Mouse (Mus musculus) limb, embryonic 14.5 days (tissue): ENCODE data around the gene 2010111I01Rik. TPM values are rescaled to one million over a fixed set of nuclear protein-coding genes. Genes with fewer than 3 reads are reported as not detected.

Source experiments
- ATAC-seq: fragments of 200-750 bp; cut with Nextera tagmentation; 2 replicates; pipeline ENCODE4 v1.8.0; 2017; ENCODE audit warnings: low read depth, moderate number of reproducible peaks, moderate TSS enrichment; ENCODE audit not compliant: low FRiP score
- DNase-seq: peaks from one replicate; pipeline ENCODE4 v3.0.0-alpha.2; 2015; ENCODE audit warnings: low spot score
- H3K27ac ChIP-seq: fragments of 300-500 bp; sonication (generic); replicated peaks from 2 replicates; pipeline ENCODE4 v1.5.1; 2014; ENCODE audit warnings: low read depth, mild to moderate bottlenecking, low read length, moderate library complexity, mixed read lengths
- H3K27me3 ChIP-seq: fragments of 300-500 bp; sonication (generic); 2 replicates; pipeline ENCODE4 v1.6.1; 2014; ENCODE audit warnings: low read length, mixed read lengths; ENCODE audit not compliant: control insufficient read depth, insufficient read depth
- H3K36me3 ChIP-seq: fragments of 300-500 bp; sonication (generic); 2 replicates; pipeline ENCODE4 v1.6.1; 2014; ENCODE audit warnings: mild to moderate bottlenecking, low read length, moderate library complexity, mixed read lengths; ENCODE audit not compliant: control insufficient read depth, insufficient read depth
- H3K4me1 ChIP-seq: fragments of 300-500 bp; sonication (generic); 2 replicates; pipeline ENCODE4 v1.6.1; 2014; ENCODE audit warnings: antibody characterized with exemption, low read length, mixed read lengths; ENCODE audit not compliant: control insufficient read depth, insufficient read depth
- H3K4me2 ChIP-seq: fragments of 300-500 bp; sonication (generic); replicated peaks from 2 replicates; pipeline ENCODE4 v1.6.1; 2014; ENCODE audit warnings: low read depth, mild to moderate bottlenecking, low read length, moderate library complexity; ENCODE audit not compliant: severe bottlenecking
- H3K4me3 ChIP-seq: fragments of 300-500 bp; sonication (generic); replicated peaks from 2 replicates; pipeline ENCODE4 v1.5.1; 2014; ENCODE audit warnings: low read length
- H3K9ac ChIP-seq: fragments of 300-500 bp; sonication (generic); 2 replicates; pipeline ENCODE4 v1.6.1; 2014; ENCODE audit warnings: mild to moderate bottlenecking, low read depth, low read length, moderate library complexity; ENCODE audit not compliant: severe bottlenecking
- H3K9me3 ChIP-seq: fragments of 300-500 bp; sonication (generic); 2 replicates; pipeline ENCODE4 v1.6.1; 2016; ENCODE audit warnings: low read length; ENCODE audit not compliant: control insufficient read depth
- POLR2A ChIP-seq: fragments of 200-500 bp; IDR thresholded peaks from 2 replicates; pipeline ENCODE4 v1.8.0; 2012; ENCODE audit warnings: inconsistent platforms, mild to moderate bottlenecking, moderate library complexity, borderline replicate concordance; ENCODE audit not compliant: insufficient read depth, insufficient read length; ENCODE audit errors: extremely low read depth
- WGBS: fragments of 180-500 bp; shearing (Covaris S2); extraction: QIAGEN DNeasy Blood & Tissue Kit; methylation state at CpG from one replicate; pipeline ENCODE4 v1.1.7; 2014; 5-methylcytosine and 5-hydroxymethylcytosine counted together
- polyA plus RNA-seq, 2 experiments: library from polyadenylated mRNA; depleted of rRNA in 1 of 2; stranded (reverse) in 1 of 2; unstranded in 1 of 2; fragments of >200 nt; fragmentation: Nextera tagmentation in 1 of 2; extraction: Ambion mirVana in 1 of 2; gene quantifications; 2 replicates each; pipeline versions ENCODE4 v1.2.1 to v1.2.3; 2012 to 2014

The 2010111I01Rik gene
- polyA plus RNA-seq, 2 experiments, result 231 to 255 TPM

- H3K36me3 ChIP-seq, result peaks cover 32% of the 10 kb centered on the region
- no peak for DNase-seq
- TF ChIP-seq POLR2A, result no peak
- H3K27me3 ChIP-seq, result no peaks in the 10 kb centered on the region
- peak overlapping the region; percentile 98 for H3K27ac ChIP-seq
- H3K4me1 ChIP-seq, result peaks cover 38% of the 10 kb centered on the region
- no peak for ATAC-seq
- peak overlapping the region; percentile 94 for H3K9ac ChIP-seq
- H3K9me3 ChIP-seq, result no peaks in the 10 kb centered on the region
- 5% methylated on average over 5 of the region's 5 CpGs for WGBS
- H3K4me3 ChIP-seq, result peak overlapping the region; percentile 84
- H3K4me2 ChIP-seq, result peak overlapping the region; percentile 85
Measured at GRCm38 (mm10) chr13:63240835-63241234, 276.1 kb downstream of the 2010111I01Rik start.

DNA sequence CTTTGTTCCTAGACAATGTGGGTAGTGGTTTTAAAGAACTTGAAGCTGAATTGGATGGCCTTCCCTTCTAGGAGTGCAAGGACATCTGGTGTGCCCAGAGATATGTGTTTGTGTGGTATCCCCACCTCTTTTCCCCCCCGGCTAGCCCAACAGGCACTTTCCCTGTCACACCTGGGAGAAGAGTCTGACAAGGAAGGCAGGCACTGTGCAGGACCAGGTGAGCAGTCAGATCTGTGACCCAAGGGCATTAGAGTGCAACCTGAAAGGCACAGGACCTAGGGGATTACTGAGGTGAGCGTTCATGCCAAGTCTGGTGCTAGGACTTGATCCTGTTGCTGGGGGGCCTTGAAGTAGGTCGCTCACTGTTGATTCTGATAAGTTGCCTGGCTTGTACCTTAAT lies 277.0 kb downstream of the 2010111I01Rik start:
- H3K27ac ChIP-seq, result peak overlapping the region; percentile 98
- ATAC-seq (no peak), DNase-seq (no peak)
- peaks cover 39% of the 10 kb centered on the region for H3K36me3 ChIP-seq
- WGBS, result 29% methylated on average over 3 of the region's 3 CpGs
- no peaks in the 10 kb centered on the region for H3K9me3 ChIP-seq
- peak overlapping the region; percentile 84 for H3K4me3 ChIP-seq
- H3K9ac ChIP-seq, result peak overlapping the region; percentile 94
- peaks cover 47% of the 10 kb centered on the region for H3K4me1 ChIP-seq
- peak overlapping the region; percentile 85 for H3K4me2 ChIP-seq
- TF ChIP-seq POLR2A, result no peak
- H3K27me3 ChIP-seq, result no peaks in the 10 kb centered on the region

- ATAC-seq (no peak), DNase-seq (no peak)
- Histone ChIP-seq H3K9ac (peak overlapping the region; percentile 94), H3K27me3 (no peaks in the 10 kb centered on the region), H3K4me3 (peak overlapping the region; percentile 84), H3K36me3 (peaks cover 39% of the 10 kb centered on the region), H3K4me2 (peak overlapping the region; percentile 85), H3K27ac (peak overlapping the region; percentile 98), H3K9me3 (no peaks in the 10 kb centered on the region), H3K4me1 (peaks cover 55% of the 10 kb centered on the region)
- 0 out of 2 replicates have a peak, but pooled peaks have one; percentile 8 for TF ChIP-seq POLR2A
- 21% methylated on average over 10 of the region's 10 CpGs for WGBS
Measured at GRCm38 (mm10) chr13:63242401-63243192, 277.9 kb downstream of the 2010111I01Rik start.

GRCm38 (mm10) chr13:63243586-63243985 lies 278.9 kb downstream of the 2010111I01Rik start:
- Histone ChIP-seq H3K4me1 (peaks cover 60% of the 10 kb centered on the region), H3K4me3 (peak overlapping the region; percentile 84), H3K27me3 (no peaks in the 10 kb centered on the region), H3K9me3 (no peaks in the 10 kb centered on the region), H3K9ac (peak overlapping the region; percentile 94), H3K4me2 (peak overlapping the region; percentile 85), H3K27ac (peak overlapping the region; percentile 86), H3K36me3 (peaks cover 39% of the 10 kb centered on the region)
- TF ChIP-seq POLR2A, result no peak
- 45% methylated on average over 5 of the region's 5 CpGs for WGBS
- DNase-seq (no peak), ATAC-seq (no peak)

- Histone ChIP-seq H3K9ac (peak overlapping the region; percentile 94), H3K27ac (peak overlapping the region; percentile 86), H3K4me3 (peak overlapping the region; percentile 84), H3K9me3 (no peaks in the 10 kb centered on the region), H3K4me1 (peaks cover 61% of the 10 kb centered on the region), H3K36me3 (peaks cover 43% of the 10 kb centered on the region), H3K4me2 (peak overlapping the region; percentile 85), H3K27me3 (no peaks in the 10 kb centered on the region)
- ATAC-seq (no peak), DNase-seq (no peak)
- TF ChIP-seq POLR2A, result no peak
- WGBS, result 35% methylated on average over 3 of the region's 3 CpGs
Measured at GRCm38 (mm10) chr13:63244425-63244824, 279.7 kb downstream of the 2010111I01Rik start.
